Mouse (Mus musculus) testis, adult 2 months (tissue): ENCODE measurements around the gene Cnp.

Source experiments
- CTCF ChIP-seq: fragments of 200-500 bp; IDR thresholded peaks from 2 replicates; pipeline ENCODE4 v1.5.1; 2012; ENCODE audit warnings: low read depth, mild to moderate bottlenecking, inconsistent platforms, low read length, moderate library complexity; ENCODE audit not compliant: control insufficient read depth, insufficient read depth, insufficient replicate concordance
- POLR2A ChIP-seq: fragments of 200-500 bp; IDR thresholded peaks from 2 replicates; pipeline ENCODE4 v1.6.1; 2012; ENCODE audit warnings: low read depth, mild to moderate bottlenecking, inconsistent platforms, low read length, moderate library complexity; ENCODE audit not compliant: control insufficient read depth

DNA sequence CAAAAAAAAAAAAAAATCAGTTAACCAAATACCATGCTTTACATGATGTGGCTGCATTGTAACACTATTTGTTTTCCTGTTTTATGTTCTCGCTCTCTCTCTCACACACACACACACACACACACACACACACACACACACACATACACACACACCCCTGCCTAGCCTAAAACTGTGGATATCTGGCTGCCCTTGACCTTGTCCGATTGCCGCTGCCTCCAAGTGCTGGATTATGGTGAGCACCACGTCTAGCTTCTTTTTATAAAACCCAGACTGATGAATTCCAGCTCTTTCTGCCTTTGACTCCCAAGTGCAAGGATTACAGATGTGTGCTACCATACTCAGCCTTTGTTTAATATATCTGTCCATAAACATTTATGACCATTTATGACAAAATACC, 42.8 kb downstream of the Cnp start:
- TF ChIP-seq POLR2A (no peak), CTCF (no peak)
